Mouse (Mus musculus) 3134 (cell line): ENCODE measurements around the gene Erbb3.
A peak's percentile ranks its signal among the peaks of the same experiment; 100 is the strongest.

Experiments used
- DNase-seq: peaks from one replicate; pipeline ENCODE4 v3.0.0-alpha.2; 2011; ENCODE audit warnings: low spot score; ENCODE audit not compliant: insufficient read length; ENCODE audit errors: extremely low read depth

The Erbb3 gene

DNA sequence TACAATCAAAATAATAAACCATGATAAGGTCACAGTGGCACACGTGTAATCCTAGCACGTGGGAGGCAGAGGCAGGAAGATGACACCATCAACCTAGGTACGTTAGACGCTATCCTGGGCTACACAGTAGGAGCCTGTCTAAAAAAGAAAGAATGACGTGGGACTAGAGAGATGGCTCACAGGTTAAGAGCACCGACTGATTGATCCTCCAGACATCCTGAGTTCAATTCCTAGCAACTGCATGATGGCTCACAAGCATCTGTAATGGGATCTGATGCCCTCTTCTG lies 23.6 kb upstream of the Erbb3 start:
- DNase-seq: no peak

DNA sequence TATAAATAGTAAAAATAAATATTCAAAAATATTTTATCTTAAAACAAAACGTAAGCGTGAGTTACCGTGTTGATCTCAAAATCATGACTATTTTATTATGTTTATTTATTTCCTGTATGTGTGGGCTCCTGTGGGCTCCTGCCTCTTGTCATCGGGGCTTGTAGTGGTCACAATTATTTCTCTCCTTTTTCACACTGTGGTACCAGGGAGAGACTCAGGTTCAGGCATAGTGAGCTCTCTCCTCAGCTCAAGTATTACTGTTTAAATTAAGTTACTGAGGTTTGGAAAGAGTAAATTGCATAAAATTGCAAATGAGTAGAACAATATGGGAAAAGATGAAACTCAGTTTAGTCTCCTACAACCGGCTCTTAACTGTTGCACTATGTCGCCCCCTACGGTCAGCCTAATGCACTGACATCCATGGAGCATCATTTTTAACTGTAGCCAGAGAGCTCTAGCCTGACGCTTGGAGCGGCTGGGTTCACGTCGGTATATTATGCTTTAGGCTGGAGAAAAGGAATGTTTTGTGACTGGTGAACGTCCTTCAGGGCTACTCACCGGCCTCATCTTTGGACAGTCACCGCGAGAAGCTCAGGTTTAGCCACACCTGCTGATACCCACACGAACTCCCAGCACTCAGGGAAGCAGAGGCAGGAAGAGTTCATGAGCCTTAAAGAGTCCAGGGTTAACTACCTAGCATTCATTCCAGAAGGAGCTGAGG lies 23.1 kb upstream of the Erbb3 start:
- no peak for DNase-seq

DNA sequence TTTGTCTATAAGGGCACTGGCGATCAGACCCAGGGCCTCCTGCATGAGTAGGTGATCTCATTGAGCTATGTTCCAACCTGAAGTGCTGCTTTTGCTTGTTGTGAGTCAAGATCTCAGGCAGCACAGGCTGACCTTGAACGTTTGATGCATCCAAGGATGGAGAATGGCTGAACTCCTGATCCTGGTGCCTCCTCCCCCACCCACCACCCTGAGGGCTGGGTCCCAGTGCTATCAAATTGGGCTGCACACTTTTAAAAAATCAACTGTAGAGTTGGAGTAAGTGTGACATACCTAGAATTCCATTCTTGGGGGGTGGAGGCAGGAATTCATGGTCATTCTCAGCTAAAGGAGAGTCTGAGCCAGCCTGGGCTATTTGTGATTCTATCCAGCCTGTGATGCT lies 17.0 kb upstream of the Erbb3 start:
- no peak for DNase-seq

DNA sequence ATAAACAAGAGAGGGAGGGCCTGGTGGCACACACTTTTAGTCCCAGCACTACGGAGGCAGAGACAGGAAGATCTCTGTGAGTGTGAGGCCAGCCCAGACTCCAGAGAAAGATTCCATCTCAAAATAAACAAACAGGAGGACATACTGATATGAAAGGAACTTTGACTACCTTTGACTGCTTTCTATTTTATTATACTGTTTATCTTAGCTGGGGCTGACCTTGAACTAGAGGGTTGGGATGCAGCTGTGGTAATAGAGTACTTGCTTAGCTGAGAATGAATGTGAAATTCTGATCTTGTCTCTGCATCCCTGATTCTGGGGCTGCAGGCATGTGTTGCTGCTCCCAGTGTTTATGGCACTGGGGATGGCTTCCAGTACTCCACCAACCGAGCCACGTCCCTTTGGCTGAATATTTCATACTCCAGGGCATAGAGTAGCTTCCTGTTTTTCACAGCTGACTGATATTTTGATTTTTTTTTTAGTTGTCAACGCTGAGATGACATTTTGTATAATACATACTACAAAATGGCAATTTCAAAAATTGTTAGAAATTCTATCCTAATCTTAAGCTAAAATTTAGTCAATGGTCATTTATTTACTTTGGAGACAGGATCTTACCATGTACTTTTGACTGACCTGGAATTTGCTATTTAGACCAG lies 13.1 kb upstream of the Erbb3 start:
- no peak for DNase-seq

DNA sequence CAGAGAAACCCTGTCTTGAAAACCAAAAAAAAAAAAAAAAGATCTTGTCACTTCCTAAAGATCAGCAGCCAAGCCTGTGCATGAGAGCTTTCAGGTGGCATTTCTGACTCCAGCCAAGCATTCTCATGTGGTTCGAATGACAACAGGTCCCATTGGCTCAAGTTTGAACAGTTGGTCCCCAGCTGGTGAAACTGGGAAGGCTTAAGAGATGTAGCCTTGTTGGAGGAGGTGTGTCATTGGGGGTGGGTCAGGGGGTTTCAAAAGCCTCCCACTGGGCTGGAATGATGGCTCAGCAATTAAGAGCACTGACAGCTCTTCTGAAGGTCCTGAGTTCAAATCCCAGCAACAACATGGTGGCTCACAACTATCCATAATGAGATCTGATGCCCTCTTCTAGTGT lies 12.0 kb upstream of the Erbb3 start:
- DNase-seq: no peak

DNA sequence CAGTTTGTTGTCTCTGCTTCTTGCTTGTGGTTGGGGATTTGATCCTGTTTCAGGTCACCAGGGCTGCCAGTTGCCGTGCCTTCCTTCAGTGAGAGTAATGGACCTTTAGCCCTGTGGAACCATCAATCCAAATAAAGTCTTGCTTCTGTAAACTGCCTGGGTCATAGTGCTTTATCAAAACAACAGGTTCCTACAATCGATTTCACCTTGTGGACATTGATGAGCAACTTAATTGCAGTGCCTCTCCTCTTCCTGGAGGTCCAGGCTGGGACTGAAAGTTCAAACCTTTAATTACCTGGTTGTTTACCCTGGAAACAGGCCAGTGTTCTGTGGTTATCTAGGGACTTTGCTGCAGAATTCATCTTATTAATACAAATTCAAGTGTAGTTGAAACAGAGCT lies 9.0 kb upstream of the Erbb3 start:
- DNase-seq: no peak

DNA sequence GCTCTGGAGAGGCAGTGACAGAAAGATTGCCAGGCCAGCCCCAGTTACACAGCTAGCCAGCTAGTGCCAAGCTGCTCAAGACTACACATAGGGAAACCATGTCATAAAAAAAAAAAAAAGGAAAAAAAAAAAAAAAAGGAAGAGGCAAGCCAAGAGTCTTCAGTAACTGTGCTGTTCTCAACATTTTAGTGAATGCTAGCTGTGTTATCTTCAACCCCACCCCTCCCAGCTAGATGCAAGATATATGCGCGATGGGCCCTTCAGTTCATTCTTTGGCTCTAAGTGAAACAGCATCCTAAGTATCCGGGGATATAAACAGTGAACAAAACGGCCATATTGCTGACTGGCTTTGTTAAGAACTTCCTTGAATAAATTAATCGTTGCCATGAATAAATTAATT lies 3.3 kb upstream of the Erbb3 start:
- no peak for DNase-seq

DNA sequence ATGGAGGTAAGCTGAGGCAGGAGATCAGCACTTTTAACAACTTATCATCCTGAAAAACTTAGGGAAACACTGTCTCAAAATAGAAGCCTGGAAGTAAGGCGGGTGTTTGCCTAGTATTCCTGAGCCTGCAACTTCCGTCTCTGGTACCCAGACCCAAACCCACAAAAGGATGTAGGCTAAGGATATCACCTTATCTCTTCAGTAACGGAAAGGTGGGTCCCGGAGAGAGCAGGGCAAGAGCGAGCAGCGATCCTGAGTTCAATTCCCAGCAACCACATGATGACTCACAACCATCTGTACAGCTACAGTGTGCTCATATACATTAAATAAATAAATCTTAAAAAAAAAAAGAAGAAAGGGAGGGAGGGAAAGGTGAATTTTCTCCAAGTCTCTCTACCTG lies 2.0 kb upstream of the Erbb3 start:
- no peak for DNase-seq

DNA sequence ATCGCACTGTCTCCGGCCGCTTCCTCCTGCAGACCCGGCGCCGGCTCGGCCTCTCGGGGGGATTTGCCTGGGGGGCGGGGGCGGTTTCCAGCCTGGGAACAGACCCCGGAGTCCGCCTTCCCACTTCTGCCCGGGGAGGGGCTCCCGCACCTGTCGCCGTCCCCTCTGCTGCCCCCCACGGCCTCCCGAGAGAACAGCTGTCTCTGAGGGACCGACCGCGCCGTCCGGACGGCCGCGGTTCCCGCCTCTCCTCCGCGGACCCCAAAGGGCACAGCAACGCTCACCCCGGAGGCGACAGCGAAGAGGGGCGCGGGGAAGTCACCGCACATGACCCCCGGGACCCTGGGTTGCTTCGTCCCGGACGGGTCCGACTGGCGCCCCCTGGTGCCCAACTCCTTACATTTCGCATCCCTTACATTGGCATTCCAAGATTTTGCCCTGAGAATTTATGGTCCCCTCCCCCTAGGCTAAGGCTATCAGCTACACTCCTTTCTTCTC lies 790 bp upstream of the Erbb3 start:
- peak; percentile 79 for DNase-seq

DNA sequence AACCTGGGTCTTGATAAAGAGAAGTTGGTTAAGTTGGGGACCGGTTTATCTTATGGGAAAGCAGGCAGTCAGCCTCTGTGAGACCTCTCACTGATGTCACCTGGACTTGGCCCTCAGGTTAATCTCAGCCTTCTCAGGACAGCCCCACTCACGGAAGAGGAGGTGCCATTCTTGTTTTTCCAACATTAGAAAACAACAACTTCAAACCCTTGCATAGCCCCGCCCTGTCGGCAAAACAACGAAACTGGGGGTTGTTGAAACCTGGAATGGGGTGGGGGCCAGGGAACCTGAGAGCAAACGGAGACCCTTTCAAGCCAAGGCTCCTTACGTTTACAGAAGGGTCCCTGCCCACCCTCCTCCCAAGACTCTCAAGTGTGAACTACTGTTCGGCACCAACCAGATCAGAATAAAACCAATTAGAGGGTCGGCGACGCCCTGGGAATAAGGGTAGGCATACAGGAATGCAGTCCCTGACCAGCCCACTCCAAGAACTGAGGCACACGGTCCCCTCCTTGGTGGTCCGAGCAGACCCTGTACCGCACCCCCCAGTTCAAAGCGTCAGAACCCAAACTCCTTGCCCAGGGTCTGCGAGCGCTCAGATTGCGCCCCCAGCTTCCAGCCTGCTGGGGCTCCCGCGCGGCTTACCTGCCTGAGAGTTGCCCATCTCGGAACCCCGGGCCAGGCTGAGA lies 533 bp downstream of the Erbb3 start:
- DNase-seq: no peak

DNA sequence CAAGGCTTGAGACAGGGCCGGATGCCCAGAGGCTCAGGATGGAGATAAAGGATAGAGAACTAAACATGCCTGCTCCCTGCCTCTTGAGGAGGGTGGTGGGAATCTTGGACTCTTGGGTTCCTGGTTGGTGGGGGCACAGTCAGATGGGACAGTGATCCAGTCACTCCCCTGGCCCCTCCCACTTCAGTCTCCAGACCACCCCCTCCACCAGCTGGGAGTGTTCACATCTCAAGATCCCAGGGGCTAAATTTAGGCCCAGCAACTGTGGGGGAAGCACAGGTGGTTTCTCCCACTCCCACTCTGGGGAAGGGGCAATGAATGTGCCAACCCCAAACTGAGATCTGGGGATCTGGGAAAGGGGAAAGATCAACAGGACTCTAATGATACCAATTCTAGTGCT lies 1.3 kb downstream of the Erbb3 start:
- no peak for DNase-seq

DNA sequence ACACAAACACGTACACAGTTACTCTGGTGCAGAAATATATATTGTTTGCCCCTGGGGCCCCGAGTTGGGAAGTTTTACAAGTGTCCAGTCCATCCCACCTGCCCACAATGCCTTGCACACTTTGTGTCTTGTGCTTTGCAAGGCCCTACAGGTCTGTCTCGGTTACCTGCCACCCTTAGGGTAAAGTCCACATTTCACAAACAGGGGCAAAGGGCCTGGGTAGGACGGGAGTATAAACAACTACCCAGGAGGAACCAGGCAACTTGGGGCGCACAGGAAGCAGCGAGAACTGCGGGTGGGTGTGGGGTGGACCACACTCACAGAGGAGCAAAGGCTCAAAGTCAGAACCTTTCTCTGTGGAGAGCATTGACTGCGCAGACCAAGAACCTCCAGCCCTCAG lies 1.8 kb downstream of the Erbb3 start:
- no peak for DNase-seq

DNA sequence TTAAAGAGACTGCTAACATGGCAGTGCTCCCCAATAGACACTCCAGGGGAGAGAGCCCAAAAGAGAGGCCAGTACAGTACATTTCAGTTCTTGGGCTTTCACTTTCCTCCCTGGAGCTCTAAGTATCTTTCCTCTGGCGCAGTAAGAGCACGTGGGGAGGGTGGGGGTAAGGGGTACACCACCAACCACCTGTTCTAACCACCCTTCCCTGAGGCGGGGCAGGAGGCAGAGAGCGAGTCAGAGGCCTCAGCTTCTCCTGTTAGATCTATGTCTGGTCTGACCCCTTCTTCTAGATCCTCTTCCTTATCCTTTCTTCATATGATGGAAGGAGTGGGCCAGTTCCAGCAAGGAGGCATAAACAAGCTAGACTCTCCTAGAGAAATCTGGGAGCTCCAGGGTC lies 2.3 kb downstream of the Erbb3 start:
- no peak for DNase-seq

DNA sequence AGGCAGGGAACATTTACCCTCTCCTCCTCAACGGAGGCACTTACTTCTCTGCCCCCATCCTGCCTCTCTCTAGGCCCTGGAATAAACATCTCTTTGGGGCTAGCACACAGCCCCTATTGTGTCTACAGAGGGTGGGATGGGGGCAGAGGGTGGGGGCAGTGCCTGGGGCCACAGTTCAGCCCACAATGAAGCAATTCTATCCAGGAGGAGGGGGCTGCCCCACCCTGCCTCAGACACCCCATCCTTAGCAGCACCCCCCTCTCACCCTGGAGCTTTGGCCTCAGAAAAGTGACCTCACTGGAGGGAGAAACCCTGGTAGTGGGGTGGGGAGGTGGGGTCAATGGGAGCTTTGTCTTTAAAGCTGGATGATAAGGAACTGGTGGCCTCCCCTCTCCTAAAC lies 2.9 kb downstream of the Erbb3 start:
- DNase-seq: no peak

DNA sequence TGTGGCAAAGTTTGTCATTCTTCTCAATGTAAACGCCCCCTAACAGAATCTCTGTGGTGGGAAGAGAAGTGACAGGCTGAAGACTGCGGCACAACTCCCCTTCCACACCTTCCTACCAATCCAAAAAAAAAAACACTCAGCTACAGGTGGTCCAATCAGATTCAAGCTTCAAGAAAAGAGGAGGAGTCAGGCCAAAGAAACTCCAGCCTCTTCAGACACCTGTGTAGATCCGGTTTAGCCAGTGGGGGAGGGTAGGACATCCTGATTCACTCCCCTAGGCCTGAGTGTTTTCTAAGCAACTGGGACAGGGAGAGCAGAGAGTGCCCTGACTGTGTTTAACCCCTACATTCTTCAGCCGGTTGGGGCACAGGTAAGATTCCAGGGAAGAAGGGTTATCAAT lies 5.1 kb downstream of the Erbb3 start:
- no peak for DNase-seq

DNA sequence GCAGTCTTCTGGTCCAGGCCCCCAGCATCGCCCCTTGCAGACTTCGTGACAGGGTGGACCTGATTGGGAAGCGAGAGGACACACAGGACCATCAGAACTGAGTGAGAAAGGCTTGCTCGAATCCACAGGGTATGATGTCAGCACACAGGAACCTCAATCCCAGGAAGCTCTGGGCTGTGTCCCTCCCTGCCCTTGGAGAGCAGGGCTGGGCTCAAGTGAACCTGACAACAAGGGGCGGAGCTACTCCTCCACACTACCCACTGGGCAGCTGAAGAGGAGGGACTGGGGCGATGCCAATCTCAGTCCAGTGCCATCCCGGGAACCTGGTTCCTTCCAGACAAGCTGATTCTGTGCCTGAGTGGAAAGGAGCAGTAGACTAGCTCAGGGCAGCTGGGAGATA lies 5.8 kb downstream of the Erbb3 start:
- DNase-seq: peak; percentile 62

DNA sequence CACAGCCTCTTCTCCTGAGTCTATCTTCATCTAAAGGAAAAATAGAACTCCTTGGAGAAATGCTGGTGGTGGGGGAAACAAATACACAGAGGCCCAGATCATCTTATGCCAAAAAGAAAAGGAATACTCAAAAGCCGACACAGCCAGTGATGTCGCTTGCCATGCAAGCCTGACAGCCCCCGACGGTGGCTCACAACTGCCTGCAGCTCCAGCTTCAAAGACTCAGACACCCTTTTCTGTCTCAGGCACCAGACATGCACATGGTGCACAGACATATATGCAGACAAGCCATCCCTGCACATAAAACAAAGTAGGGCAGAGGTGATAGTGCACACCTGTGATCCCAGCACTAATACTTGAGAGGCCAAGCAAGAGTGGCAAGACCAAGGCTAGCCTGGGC lies 9.7 kb downstream of the Erbb3 start:
- DNase-seq: no peak

DNA sequence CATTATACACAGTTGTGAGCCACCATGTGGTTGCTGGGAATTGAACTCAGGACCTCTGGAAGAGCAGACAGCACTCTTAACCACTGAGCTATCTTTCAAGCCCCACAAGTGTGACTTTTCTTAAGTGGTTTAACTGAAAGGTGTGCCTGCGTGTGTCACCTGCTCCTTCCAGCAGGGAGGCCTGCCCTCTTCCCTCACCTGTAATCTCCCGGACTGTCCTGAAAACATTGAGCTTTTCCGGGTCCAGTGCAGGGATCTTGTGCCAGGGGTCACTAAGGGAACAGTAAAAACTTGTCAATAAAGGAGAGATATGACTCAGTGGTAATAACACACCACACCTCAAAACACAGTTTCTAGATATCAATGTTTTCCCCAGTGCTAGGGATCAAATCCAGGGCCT lies 10.2 kb downstream of the Erbb3 start:
- no peak for DNase-seq

DNA sequence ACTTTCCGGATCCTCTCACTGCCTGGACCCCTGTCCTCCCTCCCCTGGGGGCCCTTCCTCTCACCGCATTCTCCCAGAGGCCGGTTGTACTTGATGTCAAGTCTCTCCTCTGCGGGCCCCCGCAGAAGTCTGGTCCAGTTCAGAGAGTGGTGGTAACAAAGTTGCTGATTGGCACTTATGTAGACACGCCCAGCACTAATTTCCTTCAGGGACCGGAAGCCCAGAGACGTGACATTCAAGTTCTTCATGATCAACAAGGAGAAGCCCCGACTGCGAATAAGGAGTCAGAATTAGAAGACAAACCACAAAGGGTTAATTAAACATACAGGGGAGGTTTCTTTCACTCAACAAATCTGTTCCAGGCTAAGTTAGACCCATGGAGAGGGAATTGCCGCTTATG lies 11.1 kb downstream of the Erbb3 start:
- DNase-seq: no peak

DNA sequence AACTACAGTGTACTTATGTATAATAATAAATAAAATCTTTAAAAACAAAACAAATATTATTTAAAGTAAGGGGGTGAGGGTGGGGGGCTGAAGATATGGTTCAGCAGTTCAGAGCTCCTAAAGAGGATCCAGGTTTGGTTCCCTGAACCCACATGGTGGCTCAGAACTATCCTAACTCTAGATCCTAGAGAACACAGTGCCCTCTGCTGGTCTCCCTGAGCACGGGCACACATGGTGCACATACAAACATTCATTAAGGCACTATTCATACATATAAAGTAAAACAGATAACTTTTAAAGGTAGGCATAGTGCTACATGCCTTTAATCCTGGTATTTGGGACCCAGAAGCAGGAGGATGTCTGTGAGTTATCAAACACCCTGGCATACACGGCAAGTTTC lies 14.4 kb downstream of the Erbb3 start:
- no peak for DNase-seq

DNA sequence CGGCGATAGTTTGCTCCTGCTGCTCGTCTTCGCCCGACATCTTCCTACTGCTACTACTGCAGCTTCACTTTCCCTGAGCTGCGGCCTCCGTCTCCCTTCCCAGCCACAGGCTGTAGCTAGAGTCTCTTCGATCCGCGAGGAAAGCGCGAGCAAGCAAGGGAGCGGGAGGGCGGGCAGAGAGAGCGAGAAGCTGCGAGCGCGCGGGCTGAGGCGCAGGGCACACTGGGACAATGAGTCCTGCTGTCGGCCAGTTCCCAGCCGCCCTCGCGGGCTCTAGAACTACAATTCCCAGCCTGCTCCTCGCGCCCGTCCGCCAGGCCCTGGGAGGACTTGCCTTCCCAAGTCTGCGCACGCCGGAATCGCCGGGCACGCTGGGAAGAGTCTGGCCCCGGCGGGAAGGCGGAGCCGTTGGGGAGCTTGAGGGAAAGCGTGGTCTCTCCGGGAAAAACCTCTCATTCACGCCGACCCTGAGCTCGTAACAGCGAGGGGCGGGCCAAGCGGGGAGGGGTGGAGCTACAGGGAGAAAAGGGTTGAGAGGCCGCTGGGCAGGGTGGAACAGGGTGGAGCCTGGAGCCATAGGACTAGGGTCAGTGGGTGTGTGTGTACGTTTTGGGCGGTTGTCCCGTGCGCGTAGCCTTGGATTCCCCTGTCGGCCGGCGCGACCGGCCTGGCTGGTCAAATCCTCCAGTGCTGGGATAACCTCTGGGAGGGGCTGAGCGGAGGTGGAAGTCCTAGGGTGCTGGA lies 23.5 kb downstream of the Erbb3 start, which contains the start of gene Pa2g4:
Pa2g4 (minus strand) TSS at position 200 of the 744 bp plus-strand sequence.
- peak; percentile 100 for DNase-seq
